Mouse (Mus musculus) liver, embryonic 14.5 days (tissue): ENCODE data around the gene Myo18a. TPM values are rescaled to one million over a fixed set of nuclear protein-coding genes. Genes with fewer than 3 reads are reported as not detected.

Source experiments
- ATAC-seq: fragments of 200-750 bp; cut with Nextera tagmentation; 2 replicates; pipeline ENCODE4 v1.8.0; 2017; ENCODE audit warnings: moderate number of reproducible peaks, mild to moderate bottlenecking, moderate library complexity; ENCODE audit not compliant: insufficient read depth
- DNase-seq, 3 experiments: peaks; one replicate each; pipeline ENCODE4 v3.0.0-alpha.2; 2012 to 2013; ENCODE audit warnings: low read depth in 3 of 3, low spot score in 3 of 3
- H3K27ac ChIP-seq: fragments of 300-500 bp; sonication (generic); 2 replicates; pipeline ENCODE4 v1.5.1; 2014; ENCODE audit warnings: moderate library complexity, mild to moderate bottlenecking, control low read depth, inconsistent platforms
- H3K27me3 ChIP-seq: fragments of 300-500 bp; sonication (generic); 2 replicates; pipeline ENCODE4 v1.6.1; 2014; ENCODE audit warnings: mild to moderate bottlenecking, low read length, moderate library complexity; ENCODE audit not compliant: control insufficient read depth, insufficient read depth
- H3K36me3 ChIP-seq: fragments of 300-500 bp; sonication (generic); replicated peaks from 2 replicates; pipeline ENCODE4 v1.6.1; 2014; ENCODE audit warnings: low read depth; ENCODE audit not compliant: control insufficient read depth, insufficient read depth
- H3K4me1 ChIP-seq, 2 experiments: fragments of 200-500 bp in 1 of 2; fragments of 300-500 bp in 1 of 2; sonication (generic) in 1 of 2; replicated peaks; 2 replicates each; pipeline ENCODE4 v1.6.1; 2012 to 2014; ENCODE audit warnings: antibody characterized with exemption in 1 of 2, inconsistent platforms in 1 of 2, low read length in 1 of 2; ENCODE audit not compliant: control insufficient read depth in 2 of 2, insufficient read depth in 2 of 2
- H3K4me2 ChIP-seq: fragments of 300-500 bp; sonication (generic); 2 replicates; pipeline ENCODE4 v1.6.1; 2014; ENCODE audit warnings: low read depth, mild to moderate bottlenecking, control low read depth, moderate library complexity
- H3K4me3 ChIP-seq, 2 experiments: fragments of 200-500 bp in 1 of 2; fragments of 300-500 bp in 1 of 2; sonication (generic) in 1 of 2; 2 replicates each; pipeline ENCODE4 v1.5.1; 2012 to 2014; ENCODE audit warnings: low read depth in 2 of 2, low read length in 2 of 2, mild to moderate bottlenecking in 2 of 2, control low read depth in 1 of 2, inconsistent platforms in 1 of 2, moderate library complexity in 1 of 2; ENCODE audit not compliant: insufficient read depth in 1 of 2
- H3K9ac ChIP-seq: fragments of 300-500 bp; sonication (generic); replicated peaks from 2 replicates; pipeline ENCODE4 v1.6.1; 2014; ENCODE audit warnings: mild to moderate bottlenecking, control low read depth, moderate library complexity
- H3K9me3 ChIP-seq: fragments of 300-500 bp; sonication (generic); 2 replicates; pipeline ENCODE4 v1.6.1; 2016; ENCODE audit warnings: low read length, mixed read lengths; ENCODE audit not compliant: control insufficient read depth
- CTCF ChIP-seq: IDR thresholded peaks from 2 replicates; pipeline ENCODE4 v1.5.1; 2016; ENCODE audit warnings: antibody characterized with exemption, low read depth, control low read depth
- EP300 ChIP-seq: IDR thresholded peaks from 2 replicates; pipeline ENCODE4 v1.6.1; 2016; ENCODE audit warnings: antibody characterized with exemption, low read depth
- WGBS: fragments of 180-500 bp; shearing (Covaris S2); extraction: QIAGEN DNeasy Blood & Tissue Kit; methylation state at CpG from one replicate; pipeline ENCODE4 v1.1.7; 2014; ENCODE audit not compliant: insufficient replicate concordance; 5-methylcytosine and 5-hydroxymethylcytosine counted together
- polyA plus RNA-seq, 2 experiments: library from polyadenylated mRNA; depleted of rRNA in 1 of 2; stranded (reverse) in 1 of 2; unstranded in 1 of 2; fragments of >200 nt; fragmentation: Nextera tagmentation in 1 of 2; extraction: Ambion mirVana in 1 of 2; gene quantifications; 2 replicates each; pipeline versions ENCODE4 v1.2.1 to v1.2.3; 2012 to 2014

Myo18a gene
- polyA plus RNA-seq, 2 experiments = 13.5 to 15.4 TPM

DNA sequence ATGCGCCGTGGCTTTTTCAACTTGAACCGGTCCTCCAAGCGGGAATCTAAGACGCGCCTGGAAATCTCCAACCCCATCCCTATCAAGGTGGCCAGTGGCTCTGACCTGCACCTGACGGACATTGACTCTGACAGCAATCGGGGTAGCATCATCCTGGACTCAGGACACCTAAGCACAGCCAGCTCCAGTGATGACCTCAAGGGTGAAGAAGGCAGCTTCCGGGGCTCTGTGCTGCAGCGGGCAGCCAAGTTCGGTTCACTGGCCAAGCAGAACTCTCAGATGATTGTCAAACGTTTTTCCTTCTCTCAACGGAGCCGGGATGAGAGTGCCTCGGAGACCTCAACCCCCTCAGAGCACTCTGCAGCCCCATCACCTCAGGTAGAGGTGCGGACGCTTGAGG, 14.4 kb downstream of the Myo18a start:
- Histone ChIP-seq H3K4me3 (no peak overlapping the region), H3K9me3 (no peaks in the 10 kb centered on the region), H3K36me3 (peaks cover 23% of the 10 kb centered on the region), H3K4me2 (no peak overlapping the region), H3K4me1 (peaks cover 19 to 35% of the 10 kb centered on the region in 2 experiments), H3K27ac (no peak overlapping the region), H3K27me3 (no peaks in the 10 kb centered on the region), H3K9ac (no peak overlapping the region)
- ATAC-seq (no peak), DNase-seq (no peak)
- WGBS = 85% methylated on average over 17 of the region's 17 CpGs
- TF ChIP-seq CTCF = no peak
- TF ChIP-seq EP300 = no peak

DNA sequence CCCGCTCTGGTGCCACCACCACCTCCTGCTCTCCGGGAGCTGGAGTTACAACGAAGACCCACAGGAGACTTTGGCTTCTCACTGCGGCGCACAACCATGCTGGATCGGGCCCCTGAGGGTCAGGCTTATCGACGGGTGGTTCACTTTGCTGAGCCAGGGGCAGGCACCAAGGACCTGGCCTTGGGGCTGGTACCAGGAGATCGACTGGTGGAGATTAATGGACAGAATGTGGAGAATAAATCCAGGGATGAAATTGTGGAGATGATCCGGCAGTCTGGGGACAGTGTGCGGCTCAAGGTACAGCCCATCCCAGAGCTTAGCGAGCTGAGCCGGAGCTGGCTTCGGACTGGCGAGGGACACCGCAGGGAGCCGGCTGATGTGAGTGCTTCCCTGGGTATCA, 14.9 kb downstream of the Myo18a start:
- TF ChIP-seq CTCF (no peak), EP300 (no peak)
- Histone ChIP-seq H3K4me2 (no peak overlapping the region), H3K9me3 (no peaks in the 10 kb centered on the region), H3K27ac (no peak overlapping the region), H3K36me3 (peaks cover 23% of the 10 kb centered on the region), H3K4me3 (no peak overlapping the region), H3K9ac (no peak overlapping the region), H3K27me3 (no peaks in the 10 kb centered on the region), H3K4me1 (peaks cover 17 to 32% of the 10 kb centered on the region in 2 experiments)
- WGBS = 90% methylated on average over 17 of the region's 17 CpGs
- DNase-seq (no peak), ATAC-seq (no peak)

DNA sequence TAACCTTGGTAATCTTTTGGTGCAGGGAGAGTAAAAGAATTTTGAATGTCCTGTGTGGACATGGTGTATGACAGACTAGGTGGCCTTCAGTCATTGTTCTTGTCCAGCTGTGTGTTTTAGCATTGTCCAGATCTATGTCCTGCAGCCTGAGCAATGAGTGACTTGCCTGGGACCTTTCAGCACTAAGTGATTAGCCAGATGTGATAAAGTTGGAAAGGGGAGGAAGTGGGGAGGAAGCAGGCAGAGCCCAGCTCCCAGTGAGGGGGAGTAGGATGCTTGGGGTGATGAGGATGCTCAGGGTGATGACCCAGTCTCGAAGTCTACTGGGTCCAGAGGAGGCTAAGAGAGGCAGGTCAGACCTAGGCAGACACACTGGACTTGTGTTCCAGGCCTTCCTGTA, 16.2 kb downstream of the Myo18a start:
- DNase-seq = no peak
- TF ChIP-seq CTCF (no peak), EP300 (no peak)
- Histone ChIP-seq H3K4me3 (no peak overlapping the region), H3K4me1 (peaks cover 25 to 38% of the 10 kb centered on the region in 2 experiments), H3K9ac (no peak overlapping the region), H3K4me2 (no peak overlapping the region), H3K27me3 (no peaks in the 10 kb centered on the region), H3K36me3 (peaks cover 23% of the 10 kb centered on the region), H3K27ac (no peak overlapping the region), H3K9me3 (no peaks in the 10 kb centered on the region)
- ATAC-seq = no peak
- WGBS = 63% methylated on average over 1 of the region's 1 CpGs

DNA sequence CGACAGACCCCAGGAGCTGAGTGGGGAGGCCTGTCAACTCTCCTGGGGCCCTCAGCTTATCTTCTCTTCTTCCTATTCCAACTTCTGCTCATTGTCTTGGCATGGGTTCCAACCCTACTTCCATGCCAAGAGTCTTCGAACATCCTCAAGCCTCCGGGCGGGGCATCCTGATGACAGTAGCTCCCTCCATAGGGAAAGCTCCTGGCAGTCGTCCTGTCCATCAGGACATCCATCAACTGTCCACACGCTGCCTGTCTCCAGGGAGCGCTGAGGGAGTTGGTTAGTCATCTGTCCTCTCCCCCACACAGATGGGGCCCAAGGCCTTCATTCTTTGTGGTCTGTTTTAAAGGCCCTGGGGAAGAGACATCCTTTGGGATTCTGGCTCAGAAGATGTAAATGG, 18.0 kb downstream of the Myo18a start:
- H3K4me2 ChIP-seq = no peak overlapping the region
- H3K9ac ChIP-seq = no peak overlapping the region
- peaks cover 43 to 54% of the 10 kb centered on the region in 2 experiments for H3K4me1 ChIP-seq
- H3K9me3 ChIP-seq = no peaks in the 10 kb centered on the region
- no peak for TF ChIP-seq EP300
- TF ChIP-seq CTCF = no peak
- DNase-seq = no peak
- H3K27ac ChIP-seq = peak overlapping the region; percentile 35
- ATAC-seq = no peak
- WGBS = 67% methylated on average over 7 of the region's 7 CpGs
- H3K4me3 ChIP-seq = no peak overlapping the region
- H3K27me3 ChIP-seq = no peaks in the 10 kb centered on the region
- peaks cover 23% of the 10 kb centered on the region for H3K36me3 ChIP-seq

DNA sequence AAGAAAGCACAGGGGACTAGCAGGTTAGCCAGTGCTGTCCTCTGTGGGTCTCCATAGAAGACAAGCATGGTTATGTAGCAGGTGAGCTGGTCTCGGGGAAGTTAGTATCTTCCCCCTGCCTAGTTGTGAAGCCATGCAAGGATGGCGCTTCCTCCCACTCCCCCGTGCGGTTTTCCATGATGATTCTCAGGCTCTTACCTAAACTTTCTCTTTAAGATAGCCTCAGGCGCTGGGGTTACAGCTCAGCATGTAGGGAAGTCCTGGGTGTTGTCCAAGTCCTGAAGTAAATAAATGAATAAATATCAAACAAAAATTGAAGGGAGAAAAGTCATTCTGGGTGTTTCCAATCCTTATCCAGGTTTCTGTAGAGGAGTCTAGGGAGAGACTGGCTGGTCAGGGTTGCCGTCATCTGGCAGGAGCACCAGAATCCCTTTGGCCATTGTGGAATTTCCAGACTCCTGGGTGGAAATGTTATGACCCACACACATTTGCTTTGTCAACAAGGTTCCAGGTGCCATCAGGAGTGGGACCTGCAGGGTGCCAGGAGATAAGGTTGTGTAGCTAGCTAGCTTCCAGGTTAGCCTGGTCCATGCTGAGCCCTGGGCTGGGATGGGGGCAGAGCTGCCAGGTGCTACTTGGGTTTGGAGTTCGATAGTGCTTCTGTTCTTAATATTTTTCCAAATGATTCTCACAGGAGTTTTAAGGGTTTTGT, 19.2 kb downstream of the Myo18a start:
- H3K36me3 ChIP-seq = peaks cover 21% of the 10 kb centered on the region
- peak overlapping the region; percentile 24 for H3K27ac ChIP-seq
- peaks cover 50 to 64% of the 10 kb centered on the region in 2 experiments for H3K4me1 ChIP-seq
- no peak for TF ChIP-seq EP300
- no peak for TF ChIP-seq CTCF
- no peak overlapping the region for H3K4me3 ChIP-seq
- no peak overlapping the region for H3K4me2 ChIP-seq
- DNase-seq (no peak), ATAC-seq (no peak)
- H3K9me3 ChIP-seq = no peaks in the 10 kb centered on the region
- H3K9ac ChIP-seq = no peak overlapping the region
- H3K27me3 ChIP-seq = no peaks in the 10 kb centered on the region
- WGBS = 76% methylated on average over 7 of the region's 7 CpGs
